Mouse (Mus musculus) hindlimb bud, embryonic 11.5 days (tissue): ENCODE data around the gene Stx1a.
A peak's percentile ranks its signal among the peaks of the same experiment; 100 is the strongest.

Source experiments
- DNase-seq: peaks from one replicate; pipeline ENCODE4 v3.0.0-alpha.2; 2012; ENCODE audit warnings: low read depth, low spot score; ENCODE audit errors: extremely low spot score

Gene Stx1a

DNA sequence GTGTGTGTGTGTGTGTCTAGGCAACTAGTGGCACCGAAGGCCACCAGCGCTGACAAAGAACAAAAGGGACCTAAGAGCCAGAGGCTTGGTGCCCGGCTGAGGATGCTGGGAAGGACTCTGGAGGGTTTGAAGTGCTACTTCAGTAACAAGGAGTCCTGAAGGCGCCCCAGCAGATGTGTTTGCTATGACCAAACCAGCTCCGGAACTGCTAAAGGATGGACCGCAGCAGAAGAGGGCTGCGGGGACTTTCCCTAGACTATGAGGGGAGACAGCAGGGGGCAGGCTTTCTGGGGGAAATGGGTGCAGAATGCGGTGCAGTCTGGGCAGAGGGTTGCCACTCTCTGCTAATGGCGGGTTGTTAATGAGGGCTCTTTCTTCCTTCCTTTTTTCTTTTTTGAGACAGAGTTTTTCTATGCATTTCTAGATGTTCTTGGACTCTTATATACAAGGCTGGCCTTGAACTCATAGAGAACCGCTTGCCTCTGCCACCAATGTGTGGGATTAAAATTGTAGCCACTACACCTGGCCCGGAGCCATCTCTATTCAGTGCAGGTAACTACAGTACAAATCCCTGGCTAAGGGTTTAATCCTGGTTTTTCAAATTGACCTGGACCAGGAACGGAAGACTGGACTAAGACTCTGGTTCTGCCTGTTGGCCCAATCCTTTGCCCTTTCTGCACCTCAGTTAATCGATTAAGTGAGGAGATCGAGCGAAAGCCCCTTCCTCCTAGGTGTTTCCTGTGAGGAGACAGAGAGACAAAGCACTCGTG, 15.3 kb upstream of the Stx1a start:
- no peak for DNase-seq

DNA sequence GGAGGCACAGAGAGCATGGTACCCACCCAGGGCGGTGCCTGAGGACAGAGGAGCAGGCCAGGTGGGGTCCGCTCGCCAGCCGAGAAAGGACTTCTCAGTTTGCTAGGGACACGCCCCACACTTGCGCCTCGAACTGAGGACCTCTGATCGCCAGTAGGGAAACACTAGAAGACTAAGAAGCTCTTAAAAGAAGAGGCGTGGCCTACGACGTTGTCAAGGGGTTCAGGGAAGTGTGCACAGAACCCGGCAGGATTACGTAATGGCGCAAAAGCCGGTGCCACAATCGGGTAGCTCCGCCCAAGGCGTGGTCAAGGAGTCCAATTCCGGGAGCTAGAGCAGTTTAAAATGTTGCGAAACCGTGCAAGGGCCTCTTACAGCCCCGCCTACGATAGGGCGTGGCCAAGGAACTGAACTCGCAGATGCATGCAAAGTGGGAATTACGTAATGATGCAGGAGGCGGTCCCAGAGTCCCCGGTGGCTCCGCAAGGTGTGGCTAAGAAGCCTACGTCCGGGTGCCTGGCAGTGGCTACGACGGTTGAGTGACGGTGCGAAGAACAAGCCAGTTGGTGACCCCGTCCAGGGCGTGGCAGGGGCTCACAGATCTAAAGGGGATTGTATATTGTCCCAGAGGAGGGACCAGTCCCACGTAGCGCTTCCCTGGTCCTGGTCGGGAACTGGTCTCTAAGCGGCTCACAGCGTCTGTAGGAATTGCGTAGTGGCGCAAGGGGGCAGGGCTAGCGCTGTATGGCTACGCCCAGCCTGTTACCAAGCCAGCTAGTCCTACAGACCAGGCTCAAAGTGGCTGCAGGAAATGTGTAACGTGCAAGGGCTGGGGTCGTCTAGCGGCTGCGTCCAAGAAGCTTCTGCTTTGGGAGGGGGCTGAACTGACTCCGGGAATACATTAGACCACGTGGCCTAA, 14.4 kb upstream of the Stx1a start, which contains the start of gene Abhd11:
Gene Abhd11 (plus strand): TSS at position 482 of the 919 bp plus-strand sequence.
- DNase-seq: peak; percentile 100

DNA sequence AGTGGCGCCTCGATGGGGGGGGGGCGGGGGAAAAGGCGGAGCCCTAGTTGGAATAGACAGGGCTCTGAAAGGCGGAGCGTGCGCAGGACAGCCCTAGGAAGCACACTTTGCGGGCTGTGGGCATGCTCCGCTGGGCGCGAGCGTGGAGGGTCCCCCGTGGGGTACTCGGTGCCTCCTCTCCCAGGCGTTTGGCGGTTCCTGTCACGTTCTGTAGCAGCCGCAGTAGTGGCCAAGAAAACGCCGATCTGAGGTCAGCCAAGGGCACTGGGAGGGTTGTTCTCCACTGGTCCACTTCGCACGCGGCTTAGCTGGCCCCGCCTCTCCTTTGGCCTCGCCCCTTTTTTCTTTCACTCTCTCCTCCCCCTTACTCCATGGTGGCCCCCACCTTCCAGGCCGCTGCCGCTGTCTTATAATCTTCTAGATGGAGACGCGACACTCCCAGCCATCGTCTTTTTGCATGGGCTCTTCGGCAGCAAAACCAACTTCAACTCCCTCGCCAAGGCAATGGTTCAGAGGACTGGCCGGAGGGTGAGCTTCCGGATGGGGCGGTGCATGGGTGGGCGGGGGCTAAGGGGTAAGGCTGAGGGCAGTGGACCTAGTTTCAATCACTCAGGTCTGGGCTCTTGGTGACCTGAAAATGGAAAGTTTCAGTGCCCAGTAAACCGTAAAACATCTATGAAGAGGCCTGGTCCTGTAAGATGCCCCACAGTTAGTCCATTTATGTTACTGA, 13.5 kb upstream of the Stx1a start:
- peak; percentile 44 for DNase-seq

DNA sequence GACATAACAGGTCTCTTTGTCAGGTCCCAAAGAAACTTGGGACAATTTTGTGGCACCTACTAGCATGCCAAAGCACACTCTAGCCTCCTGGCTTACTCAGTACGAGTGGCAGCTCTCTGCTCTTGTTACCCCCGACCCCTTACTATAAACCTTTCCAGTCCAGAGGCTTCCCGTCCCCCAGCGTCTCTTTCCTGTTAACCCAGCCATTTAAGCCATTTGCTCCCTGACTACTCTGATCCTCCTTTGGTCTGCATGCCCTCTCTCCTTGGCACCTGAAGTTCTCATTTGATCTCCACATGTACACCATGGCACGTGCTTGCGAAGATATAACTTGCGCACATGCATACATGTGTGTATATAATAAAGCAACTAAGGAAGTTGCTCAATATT, 13.0 kb upstream of the Stx1a start:
- DNase-seq: no peak

DNA sequence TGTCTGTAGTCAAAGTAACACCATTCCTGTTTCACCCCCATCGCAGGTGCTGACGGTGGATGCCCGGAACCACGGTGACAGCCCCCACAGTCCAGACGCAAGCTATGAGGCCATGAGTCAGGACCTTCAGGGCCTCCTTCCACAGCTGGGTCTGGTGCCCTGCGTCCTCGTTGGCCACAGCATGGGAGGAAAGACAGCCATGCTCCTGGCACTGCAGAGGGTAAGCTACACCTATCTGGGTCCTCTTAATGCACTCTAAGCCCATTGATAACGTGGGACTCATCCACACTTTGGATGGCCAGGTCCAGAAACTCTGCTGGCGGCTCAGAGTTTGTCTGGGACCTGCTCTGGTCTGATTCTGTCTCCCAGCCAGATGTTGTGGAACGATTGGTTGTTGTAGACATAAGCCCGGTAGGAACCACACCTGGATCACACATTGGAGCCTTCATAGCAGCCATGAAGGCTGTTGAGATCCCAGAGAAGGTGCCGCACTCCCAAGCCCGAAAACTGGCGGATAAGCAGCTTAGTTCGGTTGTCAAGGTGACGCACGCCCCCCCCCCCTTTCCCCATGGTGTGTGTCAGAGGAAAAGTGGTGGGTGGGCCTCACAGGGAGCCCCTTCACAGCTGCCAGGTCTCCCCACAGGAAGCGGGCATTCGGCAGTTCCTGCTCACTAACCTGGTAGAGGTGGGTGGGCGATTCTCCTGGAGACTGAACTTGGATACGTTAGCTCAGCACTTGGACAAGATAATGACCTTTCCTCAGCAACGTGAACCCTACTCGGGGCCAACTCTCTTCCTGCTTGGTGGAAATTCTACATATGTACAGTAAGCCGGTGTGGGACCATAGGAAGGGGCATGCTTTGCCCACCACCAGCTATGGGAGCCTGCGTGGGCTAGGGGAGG, 12.2 kb upstream of the Stx1a start:
- DNase-seq: no peak

DNA sequence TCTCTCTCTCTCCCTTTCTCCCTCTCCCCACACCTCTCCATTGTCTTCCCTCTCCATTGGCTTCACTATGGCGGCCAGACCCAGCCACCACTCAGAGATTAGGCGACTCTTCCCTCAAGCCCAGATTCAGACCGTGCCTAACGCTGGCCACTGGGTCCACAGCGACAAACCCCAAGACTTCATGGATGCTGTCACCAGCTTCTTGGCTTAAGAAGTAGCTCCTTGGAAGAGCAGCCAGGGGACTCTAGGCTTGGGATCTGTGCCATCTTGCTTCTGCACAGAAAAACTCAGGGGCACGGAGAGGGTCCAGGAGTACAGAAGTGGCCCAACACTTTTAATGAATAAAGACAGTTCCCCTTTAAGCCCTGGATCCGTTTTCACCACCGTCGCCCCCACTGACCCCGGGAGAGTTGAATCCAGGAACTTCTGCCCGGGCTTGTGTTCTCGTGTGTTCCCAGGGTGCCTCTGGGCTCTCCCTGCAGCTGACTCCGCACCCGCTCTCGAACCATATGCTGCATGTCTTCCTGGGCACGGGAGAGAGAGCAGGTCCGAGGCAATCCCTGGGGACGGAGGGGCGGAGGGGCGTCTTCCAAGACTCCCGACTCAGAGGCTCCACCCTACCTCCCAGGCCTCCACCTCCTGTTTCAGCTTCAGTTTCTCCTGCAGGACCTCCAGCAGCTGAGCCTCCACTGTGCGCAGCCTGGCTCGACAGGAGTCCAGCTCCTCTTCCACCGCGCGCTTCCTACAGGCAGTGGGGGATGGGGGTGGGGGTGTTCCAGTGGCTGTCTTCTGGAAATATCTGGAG, 11.3 kb upstream of the Stx1a start:
- DNase-seq: no peak

DNA sequence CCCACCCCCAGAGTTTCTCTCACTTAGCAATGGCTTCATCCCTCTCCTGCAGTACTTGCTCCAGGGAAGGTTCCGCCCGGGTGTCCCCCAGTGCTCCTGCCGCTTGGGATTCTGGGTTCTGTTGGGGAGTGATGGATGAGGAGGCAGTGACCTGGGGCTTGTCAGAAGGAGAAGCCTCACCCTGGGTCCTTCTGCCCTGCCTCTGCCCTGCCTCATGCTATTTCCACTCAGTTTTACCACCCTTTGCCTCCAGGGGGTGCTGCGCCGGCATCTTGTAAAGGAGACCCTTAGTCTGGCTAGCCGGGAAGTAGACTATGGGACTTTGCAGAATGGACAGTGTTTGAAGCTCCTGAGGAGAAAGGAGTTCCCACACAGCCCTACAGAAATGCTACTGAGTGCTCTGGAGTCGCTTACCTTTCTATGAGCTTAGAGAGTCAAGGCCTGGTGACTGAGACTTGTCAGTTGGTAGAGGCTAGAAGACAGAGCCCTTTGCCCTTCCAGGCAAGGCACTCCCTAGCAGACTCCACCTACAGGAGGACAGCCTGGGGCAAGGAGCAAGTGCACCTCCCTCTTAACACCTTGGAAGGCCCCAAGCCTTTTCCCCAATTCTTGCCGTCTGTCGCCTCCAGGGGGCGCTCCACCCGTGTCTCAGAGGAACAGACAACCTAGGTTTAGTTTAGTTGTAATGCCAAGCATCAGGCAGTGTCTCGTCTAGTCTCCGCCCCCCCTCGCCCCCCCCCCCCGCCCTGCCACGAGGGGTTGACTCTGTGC, 10.4 kb upstream of the Stx1a start:
- peak; percentile 31 for DNase-seq

DNA sequence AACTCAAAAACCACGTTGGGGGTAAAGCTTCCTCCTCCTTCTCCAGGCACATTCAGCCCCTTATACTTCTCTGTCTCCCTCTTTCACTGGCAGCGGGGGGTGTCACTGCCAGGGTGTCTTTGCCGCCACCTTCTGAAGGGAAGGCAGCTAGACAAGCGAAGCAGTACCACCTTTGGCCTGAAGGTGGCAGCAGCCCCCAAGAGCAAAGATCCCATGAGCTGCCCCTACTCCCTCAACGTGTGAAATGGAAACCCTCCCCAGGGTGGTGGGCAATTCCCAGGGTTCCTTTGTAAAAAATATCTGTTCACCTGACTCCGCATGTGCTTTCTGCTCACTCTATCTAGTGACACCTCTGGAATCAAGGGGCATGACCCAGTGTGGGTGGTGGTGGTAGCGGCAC, 7.8 kb upstream of the Stx1a start:
- DNase-seq: peak; percentile 58

DNA sequence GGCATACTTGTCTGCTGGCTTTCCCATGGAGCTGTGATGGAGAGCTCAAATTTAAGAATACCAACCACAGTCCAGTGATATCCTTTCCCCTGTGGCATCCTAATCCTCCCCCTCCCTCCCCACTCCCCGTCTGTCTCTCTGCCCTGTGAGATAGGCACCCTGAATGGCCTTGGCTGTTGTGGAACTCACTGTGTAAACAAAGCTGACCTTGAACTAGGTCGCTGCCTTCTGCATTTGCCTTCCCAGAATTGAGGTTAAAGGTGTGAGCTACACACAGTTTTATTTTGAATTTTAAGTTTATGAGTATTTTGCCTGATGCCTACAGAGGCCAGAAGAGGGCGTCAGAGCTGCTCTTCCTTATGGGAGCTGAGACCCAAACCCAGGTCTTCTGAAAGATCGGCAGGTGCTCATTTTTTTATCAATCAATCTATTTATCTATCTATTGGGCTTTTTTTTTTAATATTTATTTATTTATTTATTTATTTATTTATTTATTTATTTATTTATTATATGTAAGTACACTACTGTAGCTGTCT, 7.0 kb upstream of the Stx1a start:
- DNase-seq: no peak

DNA sequence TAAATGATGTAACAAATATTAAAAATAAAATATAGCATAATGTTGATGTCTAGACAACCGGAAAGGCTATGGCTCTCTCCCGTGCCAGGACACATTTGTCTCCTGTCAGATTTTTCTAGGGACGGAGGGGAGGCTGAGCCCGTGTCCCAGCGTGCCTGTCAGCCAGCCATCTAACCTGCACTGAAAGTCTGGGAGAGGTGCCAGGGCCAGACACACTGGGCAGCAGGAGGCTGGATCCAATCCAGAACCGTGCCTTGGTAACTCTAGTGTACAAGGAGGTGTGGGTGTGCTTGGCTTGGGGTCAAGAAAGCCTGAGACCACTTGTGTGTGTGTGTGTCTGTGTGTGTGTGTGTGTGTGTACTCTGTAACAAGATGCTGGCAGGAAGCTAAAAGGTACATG, 1.5 kb upstream of the Stx1a start:
- DNase-seq: no peak

DNA sequence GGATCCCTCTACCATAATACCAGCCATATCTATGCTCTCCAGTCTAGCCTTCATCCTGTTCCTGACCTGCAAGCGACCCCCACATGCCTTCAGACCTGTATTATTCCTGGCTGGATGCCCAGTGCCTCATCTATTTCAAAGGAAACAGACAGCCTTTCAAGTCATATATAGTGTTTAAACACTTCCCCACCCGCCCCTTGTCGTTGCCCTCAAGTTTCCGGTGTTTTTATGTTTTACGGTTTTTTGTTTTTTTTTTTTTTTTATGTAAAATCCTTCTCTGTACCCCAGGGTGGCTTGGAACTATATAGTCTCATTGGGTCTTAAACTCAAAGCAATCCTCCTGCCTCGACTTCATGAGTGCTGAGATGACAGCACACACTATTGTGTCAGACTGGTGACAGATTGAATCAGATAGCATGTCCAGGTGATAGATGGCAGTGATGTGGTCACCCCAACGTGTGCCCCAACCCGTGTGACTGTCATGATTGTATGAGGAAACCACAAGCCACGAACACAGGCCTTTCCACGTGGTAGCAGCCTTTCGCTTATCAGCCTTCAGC, 1.5 kb downstream of the Stx1a start:
- DNase-seq: no peak

DNA sequence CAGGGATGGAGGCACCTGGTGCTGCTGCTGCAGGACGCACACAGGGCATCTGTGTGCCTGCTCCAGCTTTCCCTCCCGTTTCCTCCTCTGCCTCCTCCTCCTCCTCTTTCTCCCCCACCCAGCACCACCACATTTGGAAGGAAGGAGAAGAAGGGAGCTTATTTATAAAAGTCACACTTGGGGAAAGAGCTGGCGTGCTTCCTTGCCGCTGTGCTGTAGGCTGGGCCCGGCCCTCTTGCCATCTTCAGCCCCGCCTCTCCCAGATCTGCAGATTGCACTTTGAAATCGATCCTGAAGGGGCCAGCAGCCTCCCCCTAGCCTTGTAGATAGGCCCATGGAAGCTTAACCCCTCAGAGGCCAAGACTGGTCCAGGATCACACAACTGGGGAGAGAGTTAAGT, 2.6 kb downstream of the Stx1a start:
- no peak for DNase-seq

DNA sequence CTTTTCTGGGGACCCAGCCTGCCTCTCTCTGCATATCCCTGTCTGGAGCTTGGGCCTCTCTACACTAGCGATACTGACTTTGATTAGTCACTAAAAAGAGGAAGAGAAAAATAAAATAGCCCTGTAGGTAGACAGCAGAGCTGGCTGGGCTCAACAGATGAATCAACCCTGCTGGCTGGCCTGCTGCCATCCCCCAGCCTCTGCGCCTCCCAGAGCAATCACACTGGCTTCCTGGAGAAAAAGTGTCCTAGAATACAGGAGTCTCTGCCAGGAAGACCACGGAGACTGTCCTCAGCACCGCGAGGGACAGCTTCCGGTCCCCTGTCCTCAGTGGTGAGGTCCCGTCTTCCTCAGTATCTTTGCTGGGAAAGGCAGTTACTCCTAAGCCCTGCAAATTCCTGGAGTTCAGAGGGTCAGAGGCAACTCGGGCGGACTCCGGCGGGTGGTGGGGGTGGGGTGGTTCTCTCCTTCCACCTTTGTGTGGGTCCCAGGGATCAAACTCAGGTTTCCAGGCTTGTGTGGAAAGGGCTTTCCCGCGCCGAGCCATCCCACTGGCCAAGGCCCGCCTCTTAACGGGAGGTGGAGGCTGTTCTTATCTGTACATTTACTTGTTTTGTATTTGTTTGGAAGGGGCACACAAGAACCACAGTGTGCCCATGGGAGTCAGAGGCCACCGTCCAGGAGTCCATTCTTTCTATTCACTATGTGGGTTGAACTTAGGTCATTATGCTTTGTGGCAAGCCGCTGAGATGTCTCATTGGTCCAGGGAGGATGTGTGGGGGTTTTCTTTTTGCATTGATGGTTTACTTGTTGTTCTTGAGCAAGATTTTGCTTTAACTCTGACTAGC, 5.9 kb downstream of the Stx1a start:
- no peak for DNase-seq

DNA sequence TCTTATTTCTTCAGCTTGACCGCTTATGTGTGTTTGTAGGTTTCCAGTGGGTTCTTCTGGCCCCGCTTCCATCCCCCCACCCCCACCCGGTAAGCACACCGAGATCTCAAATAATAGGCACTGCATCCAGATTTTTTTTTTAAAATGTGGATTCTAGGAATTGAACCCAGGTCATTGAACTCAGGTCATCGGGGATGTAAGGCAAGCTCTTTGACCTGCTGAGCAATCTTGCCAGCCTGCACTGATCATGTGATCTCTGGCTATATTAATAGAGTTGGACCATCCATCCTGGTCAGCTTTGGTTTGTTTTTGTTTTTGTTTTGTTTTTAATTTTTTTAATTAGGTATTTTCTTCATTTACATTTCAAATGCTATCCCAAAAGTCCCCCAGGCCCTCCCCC, 9.3 kb downstream of the Stx1a start:
- DNase-seq: no peak

DNA sequence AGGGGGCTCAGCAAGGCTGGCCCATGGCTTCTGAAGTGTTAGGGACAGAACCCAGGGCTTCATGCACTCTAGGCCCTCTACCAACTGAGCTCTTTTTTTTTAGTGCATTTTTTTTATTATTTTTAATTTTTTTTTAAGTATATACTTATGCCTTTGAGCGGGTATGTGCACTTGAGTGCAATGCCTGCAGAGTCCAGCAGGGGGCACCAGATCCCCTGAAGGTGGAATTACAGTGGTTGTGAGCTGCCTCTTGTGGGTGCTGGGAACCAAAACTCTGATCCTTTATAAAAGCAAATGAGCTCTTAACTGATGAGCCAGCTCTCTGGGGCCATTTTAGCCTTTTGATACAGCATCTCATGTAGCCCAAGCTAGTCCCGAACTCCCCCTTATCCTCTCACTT, 11.3 kb downstream of the Stx1a start:
- no peak for DNase-seq

DNA sequence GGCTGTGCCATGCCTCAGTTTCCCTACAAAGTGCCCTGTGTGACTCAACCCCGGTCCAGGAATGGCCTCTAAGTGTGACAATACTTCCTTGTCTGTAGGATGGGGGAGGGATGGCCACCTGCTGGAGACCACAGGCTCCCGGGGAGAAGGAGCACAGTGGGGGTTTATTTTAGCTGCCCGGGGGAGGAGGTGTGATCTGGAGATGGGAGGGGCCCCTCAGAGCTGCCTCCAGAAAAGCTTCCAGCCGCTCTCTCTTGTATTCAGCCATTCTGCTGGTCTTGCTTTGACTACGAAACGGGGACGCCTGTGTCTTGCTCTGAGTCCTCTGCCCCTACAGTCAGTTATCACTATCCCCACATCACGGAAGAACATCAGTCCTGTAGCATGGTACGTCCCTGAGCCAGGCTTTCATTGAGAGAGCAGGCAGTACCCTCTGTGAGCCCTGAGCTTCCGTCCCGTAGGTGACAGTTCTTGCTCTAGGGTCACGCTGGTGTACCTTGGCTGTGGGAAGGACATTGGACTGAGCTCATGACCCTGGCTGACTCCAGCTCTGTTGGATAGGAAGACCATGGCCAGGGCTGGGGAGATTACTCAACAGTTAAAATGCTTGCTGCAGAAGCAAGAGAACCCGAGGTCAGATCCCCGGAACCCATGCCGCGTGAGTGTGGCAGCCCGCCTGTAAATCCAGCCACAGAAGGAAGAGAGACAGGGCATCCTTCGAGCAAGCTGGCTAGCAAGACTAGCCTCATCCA, 12.5 kb downstream of the Stx1a start:
- no peak for DNase-seq

DNA sequence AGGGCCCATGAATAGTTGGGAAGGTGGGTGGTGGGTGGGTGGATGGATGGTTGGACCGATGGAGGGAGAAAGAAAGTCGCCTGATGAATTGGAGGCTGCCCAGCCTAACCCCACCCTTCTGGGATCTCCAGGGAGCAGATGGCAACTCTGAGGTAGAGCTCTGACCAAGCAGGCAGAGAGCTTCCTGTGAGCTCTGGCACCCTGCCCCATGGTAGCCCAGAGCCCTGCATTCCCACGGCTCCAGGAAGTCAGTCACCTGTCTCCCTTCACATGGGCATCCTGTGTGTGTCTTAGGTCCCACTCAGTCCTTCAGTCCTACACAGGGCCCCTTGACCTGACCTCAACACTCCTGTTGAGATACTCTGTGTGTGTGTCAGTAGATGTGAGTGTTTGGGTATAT, 14.7 kb downstream of the Stx1a start:
- no peak for DNase-seq
